Mouse (Mus musculus) kidney, embryonic 15.5 days (tissue): ENCODE results near the gene Ep400. TPM values are rescaled to one million over a fixed set of nuclear protein-coding genes. Genes with fewer than 3 reads are reported as not detected.

Experiments
- ATAC-seq: fragments of 200-750 bp; cut with Nextera tagmentation; replicated peaks from 2 replicates; pipeline ENCODE4 v1.8.0; 2017; ENCODE audit warnings: moderate TSS enrichment; ENCODE audit not compliant: low FRiP score
- H3K27ac ChIP-seq: fragments of 300-500 bp; sonication (generic); 2 replicates; pipeline ENCODE4 v1.5.1; 2015; ENCODE audit warnings: mild to moderate bottlenecking, inconsistent platforms
- H3K27me3 ChIP-seq: fragments of 300-500 bp; sonication (generic); 2 replicates; pipeline ENCODE4 v1.6.1; 2015; ENCODE audit warnings: inconsistent platforms
- H3K36me3 ChIP-seq: fragments of 300-500 bp; sonication (generic); 2 replicates; pipeline ENCODE4 v1.6.1; 2015; ENCODE audit warnings: inconsistent platforms
- H3K4me1 ChIP-seq: fragments of 300-500 bp; sonication (generic); 2 replicates; pipeline ENCODE4 v1.6.1; 2015; ENCODE audit warnings: inconsistent platforms
- H3K4me2 ChIP-seq: fragments of 300-500 bp; sonication (generic); 2 replicates; pipeline ENCODE4 v1.6.1; 2015; ENCODE audit warnings: moderate library complexity, mild to moderate bottlenecking, inconsistent platforms
- H3K4me3 ChIP-seq: fragments of 300-500 bp; sonication (generic); replicated peaks from 2 replicates; pipeline ENCODE4 v1.5.1; 2015; ENCODE audit warnings: mild to moderate bottlenecking, inconsistent platforms
- H3K9ac ChIP-seq: fragments of 300-500 bp; sonication (generic); 2 replicates; pipeline ENCODE4 v1.6.1; 2015; ENCODE audit warnings: mild to moderate bottlenecking, inconsistent platforms
- H3K9me3 ChIP-seq: fragments of 300-500 bp; sonication (generic); replicated peaks from 2 replicates; pipeline ENCODE4 v1.6.1; 2016; ENCODE audit warnings: inconsistent platforms
- WGBS: fragments of 180-500 bp; shearing (Covaris S2); methylation state at CpG from one replicate; pipeline ENCODE4 v1.1.7; 2015; ENCODE audit warnings: mixed read lengths; 5-methylcytosine and 5-hydroxymethylcytosine counted together
- polyA plus RNA-seq: library from polyadenylated mRNA; unstranded; fragments of >200 nt; fragmentation: Nextera tagmentation; extraction: Ambion mirVana; gene quantifications from 2 replicates; pipeline ENCODE4 v1.2.1, GENCODE M21; 2015

The Ep400 gene
- polyA plus RNA-seq, 1 experiment from 2014 or later = 47.5 TPM

- ATAC-seq = no peak
- Histone ChIP-seq H3K27ac (no peak overlapping the region), H3K4me1 (no peaks in the 10 kb centered on the region), H3K9ac (no peak overlapping the region), H3K9me3 (no peaks in the 10 kb centered on the region), H3K36me3 (peaks cover 66% of the 10 kb centered on the region), H3K4me2 (no peak overlapping the region), H3K4me3 (no peak overlapping the region), H3K27me3 (no peaks in the 10 kb centered on the region)
These were observed 124.1 kb downstream of the Ep400 start for GRCm38 (mm10) chr5:110646377-110646776.

GRCm38 (mm10) chr5:110639459-110639858 lies 131.1 kb downstream of the Ep400 start:
- H3K4me2 ChIP-seq = peak overlapping the region; percentile 48

GRCm38 (mm10) chr5:110638306-110639074 lies 132.0 kb downstream of the Ep400 start:
- Histone ChIP-seq H3K27me3 (no peaks in the 10 kb centered on the region), H3K9ac (no peak overlapping the region), H3K4me2 (no peak overlapping the region), H3K36me3 (no peaks in the 10 kb centered on the region), H3K4me1 (0 out of 2 replicates have a peak, but pooled peaks cover 5% of the 10 kb centered on the region), H3K4me3 (no peak overlapping the region), H3K9me3 (no peaks in the 10 kb centered on the region), H3K27ac (no peak overlapping the region)
- no peak for ATAC-seq
- WGBS = 70% methylated on average over 7 of the region's 7 CpGs

More at GRCm38 (mm10) chr5:110639459-110639858, 131.1 kb downstream of the Ep400 start:
- Histone ChIP-seq H3K9ac (no peak overlapping the region), H3K36me3 (peaks cover under 1% of the 10 kb centered on the region; the same call in 1 of the 2 replicates), H3K27me3 (no peaks in the 10 kb centered on the region), H3K4me3 (0 out of 2 replicates have a peak overlapping the region, but pooled peaks have one; percentile 11), H3K4me1 (0 out of 2 replicates have a peak, but pooled peaks cover 5% of the 10 kb centered on the region), H3K9me3 (no peaks in the 10 kb centered on the region), H3K27ac (no peak overlapping the region)
- WGBS = 24% methylated on average over 12 of the region's 12 CpGs
- ATAC-seq = no peak

DNA sequence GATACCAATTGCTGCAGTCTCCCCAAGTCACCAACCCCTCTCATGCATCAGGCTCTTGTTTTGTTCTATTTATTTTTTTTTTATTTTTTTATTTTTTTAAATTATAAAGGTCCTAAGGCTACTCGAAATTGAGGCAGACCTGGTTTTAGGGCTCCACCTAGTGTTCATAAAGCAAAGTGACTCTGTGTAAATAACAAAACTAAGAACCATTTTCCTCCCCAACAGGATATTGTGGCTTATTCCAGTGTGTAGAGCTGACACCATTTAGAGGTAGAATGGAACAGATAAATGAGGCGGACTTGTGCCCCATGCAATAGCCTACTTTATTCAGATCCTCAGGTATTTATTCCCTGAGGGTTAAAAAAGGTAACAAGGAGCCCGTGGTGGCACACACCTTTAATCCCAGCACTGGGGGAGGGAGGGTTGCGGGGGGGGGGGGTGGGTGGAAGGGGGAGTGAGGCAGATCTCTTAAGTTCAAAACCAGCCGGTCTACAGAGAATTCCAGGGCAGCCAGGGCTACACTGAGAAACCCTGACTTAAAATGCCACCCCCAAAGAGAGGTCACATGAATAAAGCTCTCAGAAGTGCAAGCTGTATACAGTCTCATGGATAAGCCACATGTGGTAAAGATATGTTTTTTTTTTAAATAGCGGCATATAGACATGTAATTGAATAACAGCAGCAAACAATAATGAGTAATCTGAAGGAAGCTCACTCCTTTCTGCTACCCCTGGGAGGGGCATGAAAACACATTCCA lies 134.4 kb downstream of the Ep400 start:
- Histone ChIP-seq H3K9ac (no peak overlapping the region), H3K4me1 (0 out of 2 replicates have a peak, but pooled peaks cover 5% of the 10 kb centered on the region), H3K27me3 (no peaks in the 10 kb centered on the region), H3K36me3 (no peaks in the 10 kb centered on the region), H3K9me3 (no peaks in the 10 kb centered on the region), H3K27ac (no peak overlapping the region), H3K4me2 (no peak overlapping the region), H3K4me3 (no peak overlapping the region)
- 41% methylated on average over 6 of the region's 6 CpGs for WGBS
- ATAC-seq = no peak; the same call in 1 of the 2 replicates

DNA sequence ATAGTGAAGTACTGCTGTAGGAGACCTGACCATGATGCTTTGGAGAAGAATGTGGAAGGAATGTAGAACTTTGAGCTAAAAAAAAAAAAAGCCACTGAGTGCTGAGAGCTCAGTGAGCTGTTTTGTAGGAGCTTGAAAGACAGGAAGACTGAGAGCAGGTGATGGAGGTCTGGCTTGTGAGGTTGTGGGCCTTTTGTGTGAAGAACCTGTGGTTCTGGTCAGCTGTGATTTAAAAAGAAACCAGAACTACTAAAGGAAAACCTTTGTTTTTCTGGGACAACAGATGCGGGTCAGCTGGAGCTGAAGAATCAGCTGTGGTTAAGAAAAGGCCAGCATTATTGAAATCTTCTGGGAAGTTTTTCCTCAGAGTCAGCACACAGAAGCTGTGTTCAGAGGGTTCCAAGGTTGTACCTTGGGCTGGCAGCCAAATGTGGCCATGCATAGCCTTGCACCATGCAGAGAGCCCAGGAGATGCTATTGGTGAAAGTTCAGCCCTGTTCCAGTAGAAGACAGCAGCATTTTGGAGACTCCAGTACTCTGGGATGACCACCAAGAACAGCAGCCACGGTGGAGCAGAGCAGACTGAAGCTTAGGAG lies 140.9 kb downstream of the Ep400 start:
- Histone ChIP-seq H3K36me3 (no peaks in the 10 kb centered on the region), H3K9ac (no peak overlapping the region), H3K27me3 (peaks cover 13% of the 10 kb centered on the region; the same call in 1 of the 2 replicates), H3K4me2 (no peak overlapping the region), H3K27ac (no peak overlapping the region), H3K4me3 (no peak overlapping the region), H3K4me1 (0 out of 2 replicates have a peak, but pooled peaks cover 6% of the 10 kb centered on the region), H3K9me3 (no peaks in the 10 kb centered on the region)
- 70% methylated on average over 2 of the region's 2 CpGs for WGBS
- ATAC-seq = no peak

- peaks cover 13% of the 10 kb centered on the region; the same call in 1 of the 2 replicates for H3K27me3 ChIP-seq
- H3K4me1 ChIP-seq = 0 out of 2 replicates have a peak, but pooled peaks cover 6% of the 10 kb centered on the region
- no peaks in the 10 kb centered on the region for H3K36me3 ChIP-seq
- H3K9me3 ChIP-seq = no peaks in the 10 kb centered on the region
- H3K27ac ChIP-seq = no peak overlapping the region
- H3K4me2 ChIP-seq = peak overlapping the region; percentile 45
- no peak for ATAC-seq
- H3K9ac ChIP-seq = no peak overlapping the region
- H3K4me3 ChIP-seq = no peak overlapping the region
- WGBS = 15% methylated on average over 19 of the region's 19 CpGs
These were observed 142.4 kb downstream of the Ep400 start for GRCm38 (mm10) chr5:110628156-110628555.

DNA sequence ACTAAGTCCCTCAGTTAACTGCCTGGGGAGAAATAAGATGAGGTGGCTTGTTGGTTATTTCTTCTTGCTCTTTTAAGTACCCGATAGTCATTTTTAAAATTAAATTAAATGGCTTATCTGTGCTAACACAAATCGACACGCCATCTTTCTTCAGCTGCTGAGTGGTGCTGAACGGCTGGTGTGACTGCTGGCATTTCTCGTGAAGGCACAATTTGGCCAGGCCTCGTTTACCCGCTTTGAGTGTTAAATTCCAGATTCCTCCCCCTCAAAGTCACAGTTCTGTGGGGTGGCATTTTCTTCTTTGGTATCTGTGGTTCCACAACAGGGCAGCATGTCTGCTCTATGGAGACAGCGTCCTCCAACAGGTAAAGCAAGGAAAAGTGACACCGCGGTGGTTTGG lies 143.2 kb downstream of the Ep400 start:
- Histone ChIP-seq H3K36me3 (no peaks in the 10 kb centered on the region), H3K9me3 (no peaks in the 10 kb centered on the region), H3K4me1 (0 out of 2 replicates have a peak, but pooled peaks cover 6% of the 10 kb centered on the region), H3K27ac (no peak overlapping the region), H3K4me3 (no peak overlapping the region), H3K9ac (no peak overlapping the region), H3K4me2 (no peak overlapping the region), H3K27me3 (peaks cover 13% of the 10 kb centered on the region; the same call in 1 of the 2 replicates)
- ATAC-seq = no peak
- 62% methylated on average over 10 of the region's 10 CpGs for WGBS

DNA sequence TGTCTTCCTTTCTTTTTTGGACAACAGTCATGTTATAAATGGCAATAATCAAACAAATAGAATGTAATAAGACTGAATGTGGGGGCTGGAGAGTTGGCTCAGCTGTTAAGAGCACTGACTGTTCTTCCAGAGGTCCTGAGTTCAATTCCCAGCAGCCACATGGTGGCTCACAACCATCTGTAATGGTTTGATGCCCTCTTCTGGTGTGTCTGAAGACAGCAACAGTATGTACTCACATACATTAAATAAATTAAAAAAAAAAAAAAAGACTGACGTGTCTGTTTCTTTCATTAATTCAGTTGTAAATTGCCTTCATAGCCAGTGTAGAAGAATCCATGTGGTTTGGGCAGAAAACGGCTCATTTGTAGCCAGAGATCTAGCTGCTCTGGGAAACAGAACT lies 146.2 kb downstream of the Ep400 start:
- no peak overlapping the region for H3K9ac ChIP-seq
- H3K4me1 ChIP-seq = 0 out of 2 replicates have a peak, but pooled peaks cover 6% of the 10 kb centered on the region
- no peaks in the 10 kb centered on the region for H3K36me3 ChIP-seq
- peaks cover 9% of the 10 kb centered on the region; the same call in 1 of the 2 replicates for H3K27me3 ChIP-seq
- WGBS = 76% methylated on average over 2 of the region's 2 CpGs
- H3K4me3 ChIP-seq = no peak overlapping the region
- H3K4me2 ChIP-seq = no peak overlapping the region
- ATAC-seq = no peak
- no peak overlapping the region for H3K27ac ChIP-seq
- H3K9me3 ChIP-seq = no peaks in the 10 kb centered on the region

DNA sequence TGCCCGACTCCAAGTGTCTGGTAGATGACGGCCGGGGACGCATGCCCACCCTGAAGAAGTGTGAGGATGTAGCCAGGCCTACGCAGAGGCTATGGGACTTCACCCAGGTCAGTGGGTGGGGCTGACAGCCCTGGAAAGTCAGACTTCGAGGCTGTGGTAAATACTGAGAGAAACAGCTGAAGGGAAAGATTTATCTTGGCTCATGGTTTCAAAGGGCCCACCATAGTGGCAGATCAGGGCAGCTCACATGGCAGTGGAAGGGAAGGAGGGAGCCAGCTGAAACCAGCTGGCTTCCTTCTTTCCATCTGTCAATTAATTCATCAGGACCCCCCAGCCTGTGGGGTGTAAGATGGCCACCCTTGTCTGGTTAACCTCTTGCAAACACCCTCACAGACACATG lies 151.3 kb downstream of the Ep400 start:
- Histone ChIP-seq H3K27me3 (no peaks in the 10 kb centered on the region), H3K36me3 (no peaks in the 10 kb centered on the region), H3K9me3 (no peaks in the 10 kb centered on the region), H3K4me1 (no peaks in the 10 kb centered on the region), H3K4me2 (no peak overlapping the region), H3K27ac (no peak overlapping the region), H3K9ac (no peak overlapping the region), H3K4me3 (no peak overlapping the region)
- WGBS = 78% methylated on average over 6 of the region's 6 CpGs
- ATAC-seq = no peak
